Mouse (Mus musculus): ENCODE measurements around the gene Camk2b.

DNA sequence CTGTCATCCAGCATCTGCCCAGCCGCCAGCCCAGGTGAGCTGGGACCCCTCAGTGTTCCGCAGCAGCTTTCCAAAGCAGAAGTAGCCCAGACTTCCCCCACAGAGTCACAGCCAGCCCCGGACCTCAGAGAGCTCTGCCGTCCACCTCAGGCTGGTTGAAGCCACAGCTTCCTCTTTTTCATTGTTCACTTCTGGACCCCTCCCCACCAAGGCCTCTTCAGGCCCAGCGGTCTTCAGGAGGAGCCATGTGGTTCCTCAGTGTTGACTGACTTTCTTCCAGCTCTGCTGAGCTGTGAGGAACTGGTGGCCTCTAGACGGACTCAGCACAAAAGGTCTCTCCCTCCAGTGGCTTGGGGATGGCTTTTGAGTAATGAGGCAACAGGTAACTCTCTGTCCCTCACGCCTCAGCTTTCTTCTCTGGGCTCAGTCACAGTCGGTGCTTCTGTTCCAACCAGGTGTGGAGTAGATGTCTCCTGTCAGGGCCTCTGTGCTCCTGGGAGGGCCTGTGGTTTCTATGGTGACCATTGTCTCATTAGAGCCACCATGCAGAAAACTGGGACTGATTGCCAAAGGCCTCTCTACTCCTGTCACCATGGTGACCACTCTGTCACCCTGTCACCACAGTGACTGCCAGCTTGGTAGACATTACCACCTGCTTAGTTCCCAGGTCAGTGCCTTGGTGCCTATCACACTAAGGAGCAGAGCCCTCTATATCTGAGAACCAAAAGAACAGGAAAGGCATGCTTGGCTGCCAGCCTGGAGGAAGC, 116.4 kb downstream of the Camk2b start, which contains the start of gene Gck:
- TF ChIP-seq POLR2A (IDR thresholded peaks at IDR 0.05; ENCODE audit: control insufficient read depth, low read depth, low read length) (no peak), CTCF (IDR thresholded peaks at IDR 0.05; ENCODE audit: control insufficient read depth, insufficient read depth, insufficient replicate concordance, low read depth, low read length) (no peak)
